Mouse (Mus musculus): ENCODE data around the gene Gtf2h1. TPM values are rescaled to one million over a fixed set of nuclear protein-coding genes. Genes with fewer than 3 reads are reported as not detected.

Gtf2h1 gene
- polyA plus RNA-seq (2014; fragmentation: Nextera tagmentation; extraction: Ambion mirVana) = 38.1 and 47.2 TPM in 2 replicates

DNA sequence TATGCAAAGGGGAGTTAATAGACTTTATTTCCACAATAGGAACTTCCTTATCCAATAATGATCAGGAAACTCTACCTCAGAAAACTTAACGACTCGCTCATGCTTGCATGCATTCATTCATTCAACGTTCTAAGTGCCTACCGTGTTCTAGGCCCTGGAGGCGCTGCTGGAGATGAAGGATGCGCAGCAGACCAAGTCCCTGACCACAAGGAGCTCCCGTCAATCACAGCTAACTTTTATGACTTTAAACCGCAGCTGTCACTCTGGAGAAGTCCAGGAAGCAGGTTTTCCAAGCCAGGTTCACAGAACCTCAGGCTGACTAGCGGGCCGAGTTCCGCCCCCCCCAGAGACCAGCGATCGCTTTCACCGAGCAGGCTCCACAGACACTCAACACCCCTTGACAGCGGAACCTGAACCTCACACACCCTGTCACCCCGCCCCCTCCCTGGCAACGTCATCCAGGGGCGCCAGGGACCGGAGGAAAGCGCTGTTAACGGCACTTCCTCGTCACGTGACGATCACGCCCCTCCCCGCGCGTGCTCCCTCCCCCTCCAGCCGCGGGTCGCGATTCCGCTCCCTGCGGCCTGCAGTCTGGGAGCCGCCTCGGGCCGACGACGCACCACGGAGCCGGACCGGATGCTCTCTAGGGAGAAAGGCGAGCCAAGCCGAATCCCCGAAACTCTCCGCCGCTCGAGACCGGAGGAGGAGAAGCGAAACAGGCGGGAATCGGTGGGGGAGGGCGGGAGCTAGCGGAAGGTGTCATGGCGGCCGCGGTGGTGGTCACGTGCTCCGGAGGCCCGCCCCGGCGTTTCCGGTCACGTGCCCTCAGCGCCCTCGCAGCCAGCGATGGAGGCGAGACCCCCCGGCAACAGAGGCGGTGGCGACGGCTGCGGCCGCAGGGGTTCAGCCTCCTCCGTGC, at the start of gene Gtf2h1, which contains the start of gene Hps5:
TSS of gene Gtf2h1 (plus strand) at position 817 of the 919 bp plus-strand sequence.
TSS of gene Hps5 (minus strand) at position 778 of the 919 bp plus-strand sequence.
- Histone ChIP-seq H3K4me3 (replicated peaks; ENCODE audit: low read depth, low read length) (peak within 1 kb of the TSS; percentile 96), H3K4me2 (ENCODE audit: low read length) (peak within 1 kb of the TSS; percentile 93), H3K4me1 (ENCODE audit: control insufficient read depth, insufficient read depth, low read length) (peaks cover 22% of the 10 kb centered on the region), H3K27me3 (ENCODE audit: control insufficient read depth, insufficient read depth, low read length) (no peaks in the 10 kb centered on the region), H3K9me3 (ENCODE audit: control insufficient read depth, low read length) (no peaks in the 10 kb centered on the region), H3K27ac (replicated peaks; ENCODE audit: low read depth, low read length) (peak within 1 kb of the TSS; percentile 91), H3K36me3 (ENCODE audit: control insufficient read depth, insufficient read depth, low read length) (peaks cover 16% of the 10 kb centered on the region; the same call in 1 of the 2 replicates), H3K9ac (replicated peaks; ENCODE audit: low read length) (peak within 1 kb of the TSS; percentile 88)
- 1% methylated on average over 75 of the region's 75 CpGs for WGBS
- DNase-seq (peak; percentile 98), ATAC-seq (ENCODE audit: low FRiP score, low TSS enrichment) (peak; percentile 98)

DNA sequence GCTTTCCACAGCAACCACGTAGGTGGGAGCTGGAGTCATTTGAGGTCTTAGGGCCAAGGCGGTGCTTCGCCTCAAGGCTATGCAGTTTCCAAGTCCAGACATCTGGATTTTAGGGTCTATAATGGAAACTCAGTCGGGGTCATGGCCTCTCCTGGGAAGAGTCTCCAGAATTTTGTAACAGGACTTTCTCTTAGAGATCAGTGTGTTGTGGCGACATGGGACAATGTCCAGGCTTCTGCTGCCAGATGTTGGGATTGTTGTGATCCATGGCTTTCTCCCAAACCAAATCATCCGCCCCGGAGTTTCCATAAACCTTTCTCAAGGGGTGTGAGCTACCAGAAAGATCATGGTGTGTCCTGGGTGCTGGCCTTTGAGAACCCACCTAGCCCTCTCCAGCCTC, 49.5 kb upstream of the Gtf2h1 start:
- Histone ChIP-seq H3K36me3 (ENCODE audit: control insufficient read depth, insufficient read depth, low read length) (no peaks in the 10 kb centered on the region), H3K4me2 (ENCODE audit: low read length) (no peak overlapping the region), H3K9ac (replicated peaks; ENCODE audit: low read length) (no peak overlapping the region), H3K27me3 (ENCODE audit: control insufficient read depth, insufficient read depth, low read length) (no peaks in the 10 kb centered on the region), H3K4me3 (replicated peaks; ENCODE audit: low read depth, low read length) (no peak overlapping the region), H3K27ac (replicated peaks; ENCODE audit: low read depth, low read length) (no peak overlapping the region), H3K4me1 (ENCODE audit: control insufficient read depth, insufficient read depth, low read length) (no peaks in the 10 kb centered on the region), H3K9me3 (ENCODE audit: control insufficient read depth, low read length) (no peaks in the 10 kb centered on the region)
- 95% methylated on average over 7 of the region's 7 CpGs for whole genome bisulfite sequencing
- ATAC-seq (ENCODE audit: low FRiP score, low TSS enrichment) (no peak), DNase-seq (no peak)

- Histone ChIP-seq H3K9me3 (ENCODE audit: control insufficient read depth, low read length) (no peaks in the 10 kb centered on the region), H3K27me3 (ENCODE audit: control insufficient read depth, insufficient read depth, low read length) (no peaks in the 10 kb centered on the region), H3K9ac (replicated peaks; ENCODE audit: low read length) (no peak overlapping the region), H3K4me3 (replicated peaks; ENCODE audit: low read depth, low read length) (no peak overlapping the region), H3K4me2 (ENCODE audit: low read length) (no peak overlapping the region), H3K27ac (replicated peaks; ENCODE audit: low read depth, low read length) (no peak overlapping the region), H3K4me1 (ENCODE audit: control insufficient read depth, insufficient read depth, low read length) (no peaks in the 10 kb centered on the region), H3K36me3 (ENCODE audit: control insufficient read depth, insufficient read depth, low read length) (no peaks in the 10 kb centered on the region)
- no peak for ATAC-seq (ENCODE audit: low FRiP score, low TSS enrichment)
- WGBS = 24% methylated on average over 3 of the region's 3 CpGs
- peak; percentile 8 for DNase-seq
Measured at GRCm38 (mm10) chr7:46748459-46748858, 47.4 kb upstream of the Gtf2h1 start.

GRCm38 (mm10) chr7:46751490-46751889, 44.4 kb upstream of the Gtf2h1 start, which contains the start of gene Saa2:
Saa2 (plus strand) TSS chr7:46751790.
- H3K4me1 ChIP-seq (ENCODE audit: control insufficient read depth, insufficient read depth, low read length) = no peaks in the 10 kb centered on the region
- no peak within 1 kb of the TSS for H3K27ac ChIP-seq (replicated peaks; ENCODE audit: low read depth, low read length)
- no peaks in the 10 kb centered on the region for H3K9me3 ChIP-seq (ENCODE audit: control insufficient read depth, low read length)
- DNase-seq = no peak
- ATAC-seq (ENCODE audit: low FRiP score, low TSS enrichment) = no peak
- no peak within 1 kb of the TSS for H3K9ac ChIP-seq (replicated peaks; ENCODE audit: low read length)
- H3K4me3 ChIP-seq (replicated peaks; ENCODE audit: low read depth, low read length) = no peak within 1 kb of the TSS
- no peak within 1 kb of the TSS for H3K4me2 ChIP-seq (ENCODE audit: low read length)
- no peaks in the 10 kb centered on the region for H3K36me3 ChIP-seq (ENCODE audit: control insufficient read depth, insufficient read depth, low read length)
- no peaks in the 10 kb centered on the region for H3K27me3 ChIP-seq (ENCODE audit: control insufficient read depth, insufficient read depth, low read length)
- 79% methylated on average over 3 of the region's 3 CpGs for WGBS

DNA sequence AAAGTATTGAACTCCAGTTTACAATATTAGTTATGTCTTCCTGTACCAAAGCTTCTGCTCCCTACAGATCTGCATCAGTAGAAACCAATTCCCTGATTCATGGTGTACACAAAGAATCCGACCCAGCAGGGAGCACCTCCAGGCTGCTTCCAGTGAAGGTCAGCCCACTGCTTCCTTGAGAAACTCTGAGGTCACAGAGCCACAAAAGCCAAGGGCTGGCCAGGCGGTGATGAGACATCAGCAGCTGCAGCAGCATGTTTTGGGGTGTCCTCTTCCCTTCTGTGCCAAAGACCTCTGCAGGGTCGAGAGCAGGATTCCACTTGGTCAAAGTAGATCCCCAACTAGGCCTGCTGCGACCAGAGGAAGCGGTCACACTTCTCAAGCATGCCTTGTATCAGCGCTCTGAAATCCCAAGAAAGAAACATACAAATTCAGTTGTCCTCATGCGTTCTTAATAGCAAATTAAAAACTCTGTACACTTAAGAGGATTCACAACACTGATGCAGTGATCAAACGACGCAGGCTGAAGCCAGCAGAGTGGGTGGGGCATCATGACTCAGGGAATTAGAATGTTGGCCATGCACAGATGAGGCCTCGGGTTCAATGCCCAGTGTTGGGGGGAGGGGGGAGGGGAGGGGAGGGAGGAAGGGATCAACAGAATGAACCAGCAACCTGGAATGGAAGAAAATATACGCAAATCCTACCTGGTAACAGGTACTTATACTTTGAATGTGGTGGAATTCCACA, 34.7 kb upstream of the Gtf2h1 start:
- H3K4me3 ChIP-seq (replicated peaks; ENCODE audit: low read depth, low read length) = no peak overlapping the region
- no peaks in the 10 kb centered on the region for H3K9me3 ChIP-seq (ENCODE audit: control insufficient read depth, low read length)
- no peak overlapping the region for H3K9ac ChIP-seq (replicated peaks; ENCODE audit: low read length)
- ATAC-seq (ENCODE audit: low FRiP score, low TSS enrichment) = no peak
- WGBS = 77% methylated on average over 11 of the region's 11 CpGs
- no peaks in the 10 kb centered on the region for H3K27me3 ChIP-seq (ENCODE audit: control insufficient read depth, insufficient read depth, low read length)
- DNase-seq = no peak
- no peaks in the 10 kb centered on the region for H3K4me1 ChIP-seq (ENCODE audit: control insufficient read depth, insufficient read depth, low read length)
- no peak overlapping the region for H3K4me2 ChIP-seq (ENCODE audit: low read length)
- H3K27ac ChIP-seq (replicated peaks; ENCODE audit: low read depth, low read length) = no peak overlapping the region
- peaks cover 70% of the 10 kb centered on the region for H3K36me3 ChIP-seq (ENCODE audit: control insufficient read depth, insufficient read depth, low read length)

DNA sequence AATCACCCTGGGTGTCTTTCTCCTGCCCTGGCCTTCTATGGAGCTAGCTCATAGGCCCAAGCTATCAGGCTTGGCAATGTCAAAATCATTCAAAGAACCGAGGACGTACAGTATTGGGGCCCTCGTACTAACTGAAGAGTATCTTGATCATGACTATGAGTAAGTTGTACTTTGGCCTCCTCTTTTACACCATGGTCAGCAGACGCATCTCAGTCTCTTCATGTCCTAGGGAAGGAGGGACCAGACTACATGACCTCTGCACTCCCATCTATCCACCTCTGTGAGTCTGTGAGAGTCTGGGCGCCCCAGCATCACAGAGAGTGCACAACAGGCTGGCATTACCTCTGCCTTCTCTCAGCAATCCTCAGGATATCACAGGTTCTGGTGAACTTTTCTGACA, 33.3 kb upstream of the Gtf2h1 start:
- H3K9ac ChIP-seq (replicated peaks; ENCODE audit: low read length) = no peak overlapping the region
- no peak for DNase-seq
- 96% methylated on average over 5 of the region's 5 CpGs for WGBS
- peaks cover 83% of the 10 kb centered on the region for H3K36me3 ChIP-seq (ENCODE audit: control insufficient read depth, insufficient read depth, low read length)
- no peaks in the 10 kb centered on the region for H3K27me3 ChIP-seq (ENCODE audit: control insufficient read depth, insufficient read depth, low read length)
- no peak overlapping the region for H3K27ac ChIP-seq (replicated peaks; ENCODE audit: low read depth, low read length)
- H3K4me2 ChIP-seq (ENCODE audit: low read length) = no peak overlapping the region
- H3K9me3 ChIP-seq (ENCODE audit: control insufficient read depth, low read length) = no peaks in the 10 kb centered on the region
- no peak overlapping the region for H3K4me3 ChIP-seq (replicated peaks; ENCODE audit: low read depth, low read length)
- H3K4me1 ChIP-seq (ENCODE audit: control insufficient read depth, insufficient read depth, low read length) = no peaks in the 10 kb centered on the region
- ATAC-seq (ENCODE audit: low FRiP score, low TSS enrichment) = no peak

GRCm38 (mm10) chr7:46764672-46765071, 31.2 kb upstream of the Gtf2h1 start:
- no peak overlapping the region for H3K27ac ChIP-seq (replicated peaks; ENCODE audit: low read depth, low read length)
- H3K4me2 ChIP-seq (ENCODE audit: low read length) = no peak overlapping the region
- no peaks in the 10 kb centered on the region for H3K4me1 ChIP-seq (ENCODE audit: control insufficient read depth, insufficient read depth, low read length)
- no peaks in the 10 kb centered on the region for H3K9me3 ChIP-seq (ENCODE audit: control insufficient read depth, low read length)
- peak; percentile 1 for DNase-seq
- H3K27me3 ChIP-seq (ENCODE audit: control insufficient read depth, insufficient read depth, low read length) = no peaks in the 10 kb centered on the region
- WGBS = 53% methylated on average over 8 of the region's 8 CpGs
- H3K36me3 ChIP-seq (ENCODE audit: control insufficient read depth, insufficient read depth, low read length) = peaks cover 96% of the 10 kb centered on the region
- no peak overlapping the region for H3K9ac ChIP-seq (replicated peaks; ENCODE audit: low read length)
- no peak overlapping the region for H3K4me3 ChIP-seq (replicated peaks; ENCODE audit: low read depth, low read length)
- no peak for ATAC-seq (ENCODE audit: low FRiP score, low TSS enrichment)

DNA sequence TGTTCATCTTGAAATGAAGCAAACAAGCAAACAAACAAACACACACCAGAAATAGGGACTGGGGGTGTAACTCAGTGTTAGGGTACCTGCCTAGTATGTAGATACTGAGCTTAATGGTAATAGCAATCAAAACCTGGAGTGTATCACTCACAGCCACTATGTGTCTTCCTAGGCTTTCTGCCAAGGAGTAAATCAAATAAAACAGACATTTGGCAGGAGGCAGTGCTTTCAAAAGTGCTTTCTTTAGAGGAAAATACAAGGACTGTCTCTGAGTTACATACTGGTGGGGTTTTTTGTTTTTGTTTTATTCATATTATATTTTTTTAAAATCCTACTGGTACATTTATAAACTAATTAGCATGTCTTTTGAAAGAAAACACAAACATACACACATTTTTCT, 28.5 kb upstream of the Gtf2h1 start:
- Histone ChIP-seq H3K27ac (replicated peaks; ENCODE audit: low read depth, low read length) (no peak overlapping the region), H3K4me1 (ENCODE audit: control insufficient read depth, insufficient read depth, low read length) (no peaks in the 10 kb centered on the region), H3K9ac (replicated peaks; ENCODE audit: low read length) (no peak overlapping the region), H3K9me3 (ENCODE audit: control insufficient read depth, low read length) (no peaks in the 10 kb centered on the region), H3K36me3 (ENCODE audit: control insufficient read depth, insufficient read depth, low read length) (peaks cover 91% of the 10 kb centered on the region), H3K27me3 (ENCODE audit: control insufficient read depth, insufficient read depth, low read length) (no peaks in the 10 kb centered on the region), H3K4me2 (ENCODE audit: low read length) (no peak overlapping the region), H3K4me3 (replicated peaks; ENCODE audit: low read depth, low read length) (no peak overlapping the region)
- DNase-seq = no peak
- ATAC-seq (ENCODE audit: low FRiP score, low TSS enrichment) = no peak
